In the genomic region with DNA sequence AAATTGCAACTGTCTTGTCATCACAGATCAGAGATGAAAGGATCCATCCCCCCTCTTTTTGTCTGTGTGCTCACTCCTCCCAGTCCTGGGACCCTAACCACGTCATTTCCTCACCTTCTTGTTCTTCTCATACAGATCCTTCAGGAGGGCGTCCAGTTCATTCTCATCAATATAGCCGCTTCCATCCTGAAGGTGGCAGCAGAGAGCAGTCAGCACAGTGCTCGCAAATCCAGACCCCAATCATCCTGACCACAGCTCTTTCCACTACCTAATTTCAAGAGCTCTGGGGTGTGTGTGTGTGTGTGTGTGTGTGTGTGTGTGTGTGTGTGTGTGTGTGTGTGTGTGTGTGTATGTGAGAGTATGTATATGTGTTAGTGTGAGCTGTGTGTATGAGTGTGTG, we compare ENCODE assay signal across 9 mouse cellular contexts. TPM values are rescaled to one million over a fixed set of nuclear protein-coding genes. Genes with fewer than 3 reads are reported as not detected.
A peak's percentile ranks its signal among the peaks of the same experiment; 100 is the strongest.
DNase-seq lines count a peak whose midpoint lies in the region; ATAC-seq and TF ChIP-seq lines count a peak whose summit lies in the region.
"Had no signal": no experiment of that assay in that cellular context is flagged by ENCODE, and none has a peak within 500 bp of the region (broad histone marks: within the 10 kb centered on the region; RNA-seq: fewer than 3 reads in every experiment).

No protein-coding gene starts in this region.

- peak; percentile 52 for DNase-seq in gastrocnemius, adult 2 months
- no peak for DNase-seq in gastrocnemius, postnatal 14 days
- peak; percentile 57 for DNase-seq in cerebellum, adult 11-12 months
- DNase-seq in forebrain, postnatal 0 days, result peak; percentile 80
- peak; percentile 67 for DNase-seq in kidney, postnatal 10 days
- peak; percentile 59 for DNase-seq in lung, postnatal 10 days
- DNase-seq in right cerebral cortex, postnatal 10 days (ENCODE audit: low spot score in 2 of 2), result peak; percentile 59 to 79

- H3K9me3 ChIP-seq in ES-Bruce4 (replicated peaks; ENCODE audit: control insufficient read depth, insufficient read depth, low read length, poor library complexity, severe bottlenecking), result no peaks in the 10 kb centered on the region
- H3K9me3 ChIP-seq in forebrain, postnatal 0 days (ENCODE audit: low read length), result no peaks in the 10 kb centered on the region
- H3K9me3 ChIP-seq: limb, embryonic 15.5 days had no signal

- ATAC-seq in forebrain, postnatal 0 days, result peak; percentile 73; the same call in 1 of the 2 replicates

- intact Hi-C loops in gastrocnemius, adult 2 months (cut with DNase I), result no loop called here
- intact Hi-C loops in gastrocnemius, postnatal 14 days (cut with DNase I; ENCODE audit: low total_unique reads), result loop anchor here (10.0 kb wide), 1 partner anchor 329 kb away; no protein-coding TSS in a partner anchor

- H3K4me1 ChIP-seq in ES-Bruce4 (ENCODE audit: control insufficient read depth, insufficient read depth, low read length), result no peaks in the 10 kb centered on the region
- H3K4me1 ChIP-seq in forebrain, postnatal 0 days (ENCODE audit: insufficient read depth), result no peaks in the 10 kb centered on the region
- H3K4me1 ChIP-seq: limb, embryonic 15.5 days had no signal

- H3K36me3 ChIP-seq in ES-Bruce4 (ENCODE audit: control insufficient read depth, insufficient read depth, low read length, poor library complexity, severe bottlenecking), result no peaks in the 10 kb centered on the region
- H3K36me3 ChIP-seq in forebrain, postnatal 0 days (ENCODE audit: insufficient read depth), result no peaks in the 10 kb centered on the region
- H3K36me3 ChIP-seq: limb, embryonic 15.5 days had no signal

- TF ChIP-seq POLR2A in ES-Bruce4 (IDR thresholded peaks at IDR 0.05; ENCODE audit: insufficient read depth, low read length), result no peak

- under 1% methylated on average over 4 of the region's 4 CpGs for WGBS in forebrain, postnatal 0 days

- H3K27me3 ChIP-seq in ES-Bruce4 (ENCODE audit: control insufficient read depth, insufficient read depth, low read length, poor library complexity, severe bottlenecking), result no peaks in the 10 kb centered on the region; the same call in 1 of the 2 replicates
- H3K27me3 ChIP-seq in forebrain, postnatal 0 days (ENCODE audit: insufficient read depth, low read length), result no peaks in the 10 kb centered on the region

- TF ChIP-seq EP300 in ES-Bruce4 (IDR thresholded peaks at IDR 0.05; ENCODE audit: insufficient read depth, low read depth, low read length), result no peak

- no peak overlapping the region for H3K9ac ChIP-seq in ES-Bruce4 (ENCODE audit: low read depth, poor library complexity, severe bottlenecking)
- no peak overlapping the region for H3K9ac ChIP-seq in forebrain, postnatal 0 days
- H3K9ac ChIP-seq: limb, embryonic 15.5 days had no signal

- H3K4me3 ChIP-seq in gastrocnemius, adult 2 months, result no peak overlapping the region
- no peak overlapping the region for H3K4me3 ChIP-seq in ES-Bruce4 (ENCODE audit: low read depth, low read length)
- no peak overlapping the region for H3K4me3 ChIP-seq in forebrain, postnatal 0 days (ENCODE audit: low read depth, low read length)
- H3K4me3 ChIP-seq: limb, embryonic 15.5 days had no signal

- H3K4me2 ChIP-seq in forebrain, postnatal 0 days (ENCODE audit: low read depth), result no peak overlapping the region
- H3K4me2 ChIP-seq: limb, embryonic 15.5 days had no signal

- peak; percentile 74 for TF ChIP-seq CTCF in gastrocnemius, adult 2 months (IDR thresholded peaks at IDR 0.05)
- TF ChIP-seq CTCF in ES-Bruce4 (IDR thresholded peaks at IDR 0.05; ENCODE audit: low read depth, low read length), result peak; percentile 89
- peak; percentile 94 for TF ChIP-seq CTCF in forebrain, postnatal 0 days (IDR thresholded peaks at IDR 0.05; ENCODE audit: low read depth)

- H3K27ac ChIP-seq in gastrocnemius, adult 2 months, result no peak overlapping the region
- H3K27ac ChIP-seq in ES-Bruce4 (ENCODE audit: insufficient read depth, low read length), result no peak overlapping the region
- H3K27ac ChIP-seq in forebrain, postnatal 0 days (ENCODE audit: low read depth, low read length), result no peak overlapping the region
- H3K27ac ChIP-seq: limb, embryonic 15.5 days had no signal

RNA-seq across cellular contexts. Expression of gene Calb2, which starts 22.5 kb away (rescaled TPM):
- not detected for total RNA-seq in gastrocnemius, adult 2 months (2021)
- total RNA-seq in gastrocnemius, postnatal 14 days (2021), result under 1 TPM; 0.25 to 0.27 TPM
- polyA plus RNA-seq in ES-Bruce4 (2011; ENCODE audit: insufficient read depth, insufficient read length, low read depth, missing spikeins), result 0.62 and 0.84 TPM in 2 replicates
- total RNA-seq in forebrain, postnatal 0 days (2014; rRNA removed), result 133 TPM in 2 replicates
- polyA plus RNA-seq in forebrain, postnatal 0 days (2015; fragmentation: Nextera tagmentation; extraction: Ambion mirVana), result 177 and 286 TPM in 2 replicates

RNA-seq across cellular contexts. Expression of gene Gm17720, which starts 43.0 kb away (rescaled TPM):
- total RNA-seq in gastrocnemius, adult 2 months (2021), result not detected
- total RNA-seq in gastrocnemius, postnatal 14 days (2021), result not detected
- not detected in 2 replicates for polyA plus RNA-seq in ES-Bruce4 (2011; ENCODE audit: insufficient read depth, insufficient read length, low read depth, missing spikeins)
- not detected in 2 replicates for total RNA-seq in forebrain, postnatal 0 days (2014; rRNA removed)
- not detected in 2 replicates for polyA plus RNA-seq in forebrain, postnatal 0 days (2015; fragmentation: Nextera tagmentation; extraction: Ambion mirVana)
- polyA plus RNA-seq: limb, embryonic 15.5 days had no signal

RNA-seq across cellular contexts. Expression of gene Gm21964, which starts 44.5 kb away (rescaled TPM):
- total RNA-seq in gastrocnemius, adult 2 months (2021), result not detected
- not detected for total RNA-seq in gastrocnemius, postnatal 14 days (2021)
- not detected in 2 replicates for polyA plus RNA-seq in ES-Bruce4 (2011; ENCODE audit: insufficient read depth, insufficient read length, low read depth, missing spikeins)
- total RNA-seq in forebrain, postnatal 0 days (2014; rRNA removed), result not detected in 2 replicates
- polyA plus RNA-seq in forebrain, postnatal 0 days (2015; fragmentation: Nextera tagmentation; extraction: Ambion mirVana), result not detected in 2 replicates
- polyA plus RNA-seq: limb, embryonic 15.5 days had no signal

Comparison
In these comparisons a context has a peak if more than half of its experiments do, and no peak if none do; other contexts are left out.
1. RNA of gene Calb2, which starts 22.5 kb away (total RNA-seq): 133 TPM in forebrain, postnatal 0 days; 0.25 to 0.27 TPM in gastrocnemius, postnatal 14 days and not detected in gastrocnemius, adult 2 months; every median in the first group is over 100 times any median in the second.
2. Peak in every context shown above with its lines, with median percentiles within 50 percentile points of each other: CTCF ChIP-seq.